Mouse (Mus musculus): ENCODE measurements around the gene Osbpl10. TPM values are rescaled to one million over a fixed set of nuclear protein-coding genes. Genes with fewer than 3 reads are reported as not detected.

Osbpl10 gene
- polyA plus RNA-seq, 1 experiment: 4.2 TPM

DNA sequence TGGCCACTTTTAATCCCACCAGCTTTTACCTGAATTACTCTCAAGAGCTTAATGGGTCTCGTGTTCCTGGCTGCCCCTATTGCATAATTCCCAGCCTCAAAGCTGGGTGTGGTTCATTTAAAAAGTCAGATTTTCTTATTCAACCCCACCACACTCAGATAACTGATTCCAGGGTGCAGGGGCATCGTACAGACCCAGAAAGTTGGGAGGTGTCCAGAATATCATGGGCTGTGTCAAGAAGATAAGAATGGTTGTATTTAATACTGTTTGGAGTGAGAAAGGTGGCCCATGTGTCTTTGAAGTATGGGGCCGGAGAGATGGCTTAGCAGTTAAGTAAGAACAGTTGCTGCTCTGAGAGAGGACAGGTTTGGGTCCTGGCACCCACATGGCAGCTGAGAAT, 159.5 kb downstream of the Osbpl10 start:
- Histone ChIP-seq H3K79me3 (ENCODE audit: low read depth) (no peaks in the 10 kb centered on the region), H3ac (ENCODE audit: control insufficient read depth, insufficient read length, low read depth) (no peak overlapping the region), H3K79me2 (ENCODE audit: control insufficient read depth, insufficient read depth) (no peaks in the 10 kb centered on the region), H3K4me3 (ENCODE audit: insufficient read depth, poor library complexity, severe bottlenecking) (no peak overlapping the region), H3K36me3 (ENCODE audit: control insufficient read depth, insufficient read depth) (no peaks in the 10 kb centered on the region), H3K27me3 (ENCODE audit: control insufficient read depth, insufficient read depth, insufficient read length) (no peaks in the 10 kb centered on the region)
- TF ChIP-seq MYOG (IDR thresholded peaks at IDR 0.05; ENCODE audit: control insufficient read depth, extremely low read depth, insufficient read length) (no peak), CTCF (IDR thresholded peaks at IDR 0.05; ENCODE audit: control insufficient read depth, insufficient read depth, insufficient read length) (no peak), CEBPB (IDR thresholded peaks at IDR 0.05; ENCODE audit: low read depth) (no peak), MAX (IDR thresholded peaks at IDR 0.05) (no peak)

DNA sequence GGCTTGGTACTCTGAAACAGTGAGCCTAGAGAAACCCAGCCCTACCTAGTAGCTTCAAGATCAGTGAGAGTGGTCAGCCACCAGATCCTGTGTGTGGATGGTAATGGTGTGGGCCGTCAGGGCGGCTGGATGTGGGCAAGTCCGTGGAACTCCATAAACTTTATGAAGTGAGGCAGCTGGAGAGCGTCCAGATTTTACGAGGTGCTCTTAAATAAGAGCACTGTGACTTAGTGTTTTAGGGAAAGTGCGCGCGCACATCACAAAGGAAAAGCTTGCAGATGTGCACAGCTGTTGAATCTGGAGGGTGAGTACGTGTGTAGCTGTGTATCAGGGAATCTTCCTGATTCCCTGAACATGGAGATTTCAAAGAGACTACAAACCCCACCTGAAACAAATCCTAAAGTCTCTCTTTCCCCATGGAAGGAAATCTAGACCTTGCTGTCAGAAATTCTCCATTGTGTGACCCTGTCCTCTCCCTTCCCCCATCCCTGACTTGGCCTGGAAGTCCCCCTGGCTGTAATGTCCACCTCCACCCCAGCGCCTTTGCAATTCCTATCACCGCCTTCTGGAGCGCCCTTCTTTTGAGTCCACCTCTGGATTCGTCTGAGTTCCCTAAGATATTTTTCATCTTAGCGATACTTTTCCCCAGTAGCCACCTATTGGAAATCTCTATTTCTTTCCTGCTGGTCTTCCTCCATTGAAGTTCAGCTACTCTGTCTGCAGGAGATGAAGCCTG, 161.4 kb downstream of the Osbpl10 start:
- no peak overlapping the region for H3ac ChIP-seq (ENCODE audit: control insufficient read depth, insufficient read length, low read depth)
- H3K4me3 ChIP-seq (ENCODE audit: insufficient read depth, poor library complexity, severe bottlenecking): no peak overlapping the region
- H3K27me3 ChIP-seq (ENCODE audit: control insufficient read depth, insufficient read depth, insufficient read length): no peaks in the 10 kb centered on the region
- H3K79me3 ChIP-seq (ENCODE audit: low read depth): no peaks in the 10 kb centered on the region
- TF ChIP-seq USF1 (IDR thresholded peaks at IDR 0.05; ENCODE audit: low read depth): no peak
- TF ChIP-seq FOSL1 (IDR thresholded peaks at IDR 0.05; ENCODE audit: insufficient read depth, low read length, poor library complexity, severe bottlenecking): no peak
- no peak for TF ChIP-seq CEBPB (IDR thresholded peaks at IDR 0.05; ENCODE audit: low read depth)
- no peak for TF ChIP-seq CTCF (IDR thresholded peaks at IDR 0.05; ENCODE audit: control insufficient read depth, insufficient read depth, insufficient read length)
- no peak for TF ChIP-seq MYOG (IDR thresholded peaks at IDR 0.05; ENCODE audit: control insufficient read depth, extremely low read depth, insufficient read length)
- TF ChIP-seq MYOD1 (IDR thresholded peaks at IDR 0.05; ENCODE audit: control insufficient read depth, insufficient read length, low read depth): no peak
- TF ChIP-seq MAX (IDR thresholded peaks at IDR 0.05): no peak
- H3K79me2 ChIP-seq (ENCODE audit: control insufficient read depth, insufficient read depth): no peaks in the 10 kb centered on the region
- no peaks in the 10 kb centered on the region for H3K36me3 ChIP-seq (ENCODE audit: control insufficient read depth, insufficient read depth)

GRCm38 (mm10) chr9:115147141-115147540, 168.8 kb downstream of the Osbpl10 start:
- H3K27me3 ChIP-seq (ENCODE audit: control insufficient read depth, insufficient read depth, insufficient read length): no peaks in the 10 kb centered on the region
- H3K4me3 ChIP-seq (ENCODE audit: insufficient read depth, poor library complexity, severe bottlenecking): no peak overlapping the region
- no peak overlapping the region for H3ac ChIP-seq (ENCODE audit: control insufficient read depth, insufficient read length, low read depth)
- TF ChIP-seq CEBPB (IDR thresholded peaks at IDR 0.05; ENCODE audit: low read depth) (no peak), CTCF (IDR thresholded peaks at IDR 0.05; ENCODE audit: control insufficient read depth, insufficient read depth, insufficient read length) (no peak), MYOG (IDR thresholded peaks at IDR 0.05; ENCODE audit: control insufficient read depth, extremely low read depth, insufficient read length) (no peak), MYOD1 (IDR thresholded peaks at IDR 0.05; ENCODE audit: control insufficient read depth, insufficient read length, low read depth) (no peak), MAX (IDR thresholded peaks at IDR 0.05) (no peak), USF1 (IDR thresholded peaks at IDR 0.05; ENCODE audit: low read depth) (no peak), FOSL1 (IDR thresholded peaks at IDR 0.05; ENCODE audit: insufficient read depth, low read length, poor library complexity, severe bottlenecking) (no peak)
- H3K79me2 ChIP-seq (ENCODE audit: control insufficient read depth, insufficient read depth): no peaks in the 10 kb centered on the region
- no peaks in the 10 kb centered on the region for H3K36me3 ChIP-seq (ENCODE audit: control insufficient read depth, insufficient read depth)
- H3K79me3 ChIP-seq (ENCODE audit: low read depth): no peaks in the 10 kb centered on the region

GRCm38 (mm10) chr9:115147586-115148355, 169.4 kb downstream of the Osbpl10 start:
- Histone ChIP-seq H3K79me3 (ENCODE audit: low read depth) (no peaks in the 10 kb centered on the region), H3K36me3 (ENCODE audit: control insufficient read depth, insufficient read depth) (no peaks in the 10 kb centered on the region), H3K27me3 (ENCODE audit: control insufficient read depth, insufficient read depth, insufficient read length) (no peaks in the 10 kb centered on the region), H3K4me3 (ENCODE audit: insufficient read depth, poor library complexity, severe bottlenecking) (no peak overlapping the region), H3K79me2 (ENCODE audit: control insufficient read depth, insufficient read depth) (no peaks in the 10 kb centered on the region), H3ac (ENCODE audit: control insufficient read depth, insufficient read length, low read depth) (no peak overlapping the region)
- TF ChIP-seq USF1 (IDR thresholded peaks at IDR 0.05; ENCODE audit: low read depth) (no peak), MAX (IDR thresholded peaks at IDR 0.05) (no peak), MYOD1 (IDR thresholded peaks at IDR 0.05; ENCODE audit: control insufficient read depth, insufficient read length, low read depth) (no peak), FOSL1 (IDR thresholded peaks at IDR 0.05; ENCODE audit: insufficient read depth, low read length, poor library complexity, severe bottlenecking) (no peak), CTCF (IDR thresholded peaks at IDR 0.05; ENCODE audit: control insufficient read depth, insufficient read depth, insufficient read length) (no peak), CEBPB (IDR thresholded peaks at IDR 0.05; ENCODE audit: low read depth) (no peak), MYOG (IDR thresholded peaks at IDR 0.05; ENCODE audit: control insufficient read depth, extremely low read depth, insufficient read length) (no peak)

DNA sequence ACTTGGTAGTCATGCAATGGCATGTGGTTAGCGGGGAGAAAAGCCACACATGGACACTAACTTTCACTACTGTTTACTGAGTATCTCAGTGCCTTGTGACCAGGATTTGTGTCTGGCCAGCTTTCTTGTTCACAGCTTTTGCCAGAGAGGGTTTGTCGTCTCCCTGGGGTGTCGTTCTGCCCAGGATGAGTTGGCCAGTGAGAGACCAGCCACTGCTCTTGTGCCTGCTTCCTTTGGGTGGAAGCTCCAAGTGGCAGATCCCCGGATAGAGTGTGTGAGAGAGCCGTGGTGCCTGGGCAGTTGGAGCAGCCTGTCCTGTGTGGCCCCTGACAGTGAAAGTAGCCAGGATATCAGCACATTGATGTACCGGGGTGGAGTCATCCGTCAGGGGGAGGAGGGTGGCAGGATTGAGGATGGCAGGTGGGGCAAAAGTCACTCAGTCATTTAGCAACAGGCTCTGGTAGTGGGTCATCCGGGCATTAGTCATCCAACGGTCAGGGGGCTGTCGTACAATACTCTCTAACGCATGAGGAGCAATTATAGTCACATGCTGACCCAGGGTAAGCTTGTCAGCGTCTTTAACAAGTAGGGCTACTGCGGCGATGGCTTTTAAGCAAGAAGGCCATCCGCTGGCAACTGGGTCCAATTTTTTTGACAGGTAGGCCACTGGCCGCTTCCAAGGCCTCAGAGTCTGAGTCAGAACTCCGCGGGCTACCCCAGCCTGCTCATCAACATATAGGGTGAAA, 170.8 kb downstream of the Osbpl10 start:
- H3K27me3 ChIP-seq (ENCODE audit: control insufficient read depth, insufficient read depth, insufficient read length): no peaks in the 10 kb centered on the region
- H3K4me3 ChIP-seq (ENCODE audit: insufficient read depth, poor library complexity, severe bottlenecking): no peak overlapping the region
- TF ChIP-seq CEBPB (IDR thresholded peaks at IDR 0.05; ENCODE audit: low read depth) (no peak), CTCF (IDR thresholded peaks at IDR 0.05; ENCODE audit: control insufficient read depth, insufficient read depth, insufficient read length) (no peak), FOSL1 (IDR thresholded peaks at IDR 0.05; ENCODE audit: insufficient read depth, low read length, poor library complexity, severe bottlenecking) (peak; percentile 13), USF1 (IDR thresholded peaks at IDR 0.05; ENCODE audit: low read depth) (peak; percentile 58), MYOD1 (IDR thresholded peaks at IDR 0.05; ENCODE audit: control insufficient read depth, insufficient read length, low read depth) (peak; percentile 80), MYOG (IDR thresholded peaks at IDR 0.05; ENCODE audit: control insufficient read depth, extremely low read depth, insufficient read length) (no peak), MAX (IDR thresholded peaks at IDR 0.05) (peak; percentile 58)
- no peaks in the 10 kb centered on the region for H3K36me3 ChIP-seq (ENCODE audit: control insufficient read depth, insufficient read depth)
- no peaks in the 10 kb centered on the region for H3K79me3 ChIP-seq (ENCODE audit: low read depth)
- H3ac ChIP-seq (ENCODE audit: control insufficient read depth, insufficient read length, low read depth): no peak overlapping the region
- no peaks in the 10 kb centered on the region for H3K79me2 ChIP-seq (ENCODE audit: control insufficient read depth, insufficient read depth)

Data from C2C12 (cell line).